Mouse (Mus musculus) 3T3-L1 (cell line): ENCODE results near the gene Pfkfb2.

Experiments used
- DNase-seq: peaks from one replicate; pipeline ENCODE4 v3.0.0-alpha.2; 2015; ENCODE audit warnings: low read depth, low spot score

Pfkfb2 gene

DNA sequence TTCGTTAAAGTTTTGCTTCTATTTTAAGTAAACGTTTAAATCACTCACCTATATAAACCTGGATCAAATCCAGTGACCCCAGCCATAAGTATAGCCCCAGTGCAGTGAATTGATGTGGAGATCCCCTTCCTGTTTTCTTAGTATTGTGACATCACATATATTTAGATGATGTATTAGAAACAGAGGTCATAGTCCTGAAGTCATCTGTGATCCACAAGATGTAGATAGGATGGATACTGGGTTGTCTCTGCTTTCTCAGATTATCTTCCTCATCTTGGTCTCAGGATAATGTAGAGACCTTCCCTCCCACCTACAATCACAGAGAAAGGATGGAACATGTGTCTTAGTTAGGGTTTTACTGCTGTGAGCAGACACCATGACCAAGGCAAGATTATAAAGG lies at the start of gene Pfkfb2:
Gene Pfkfb2, minus strand, starts transcription at position 101 of the 400 bp plus-strand sequence.
- DNase-seq, result no peak

DNA sequence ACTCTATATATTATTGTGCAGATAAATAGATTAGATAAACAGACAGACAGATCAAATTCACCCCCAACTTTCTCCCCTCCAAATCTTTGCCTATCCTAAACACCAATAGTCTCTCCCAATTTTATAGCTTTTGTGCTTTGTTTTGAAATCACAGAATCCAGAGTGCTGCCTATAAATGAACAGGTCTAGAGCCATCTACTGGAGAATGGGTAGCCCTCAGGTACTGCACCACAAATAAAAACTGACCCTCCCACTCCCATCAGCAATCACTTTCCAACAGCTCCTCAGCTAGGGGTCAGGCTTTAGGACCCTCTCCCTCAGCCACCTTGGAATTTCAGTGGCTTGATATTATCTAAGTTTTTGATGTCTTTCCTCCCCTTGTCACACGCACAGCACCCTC lies 47.6 kb upstream of the Pfkfb2 start:
- DNase-seq, result peak; percentile 27

GRCm38 (mm10) chr1:130775691-130776331 lies 46.8 kb upstream of the Pfkfb2 start:
- DNase-seq, result no peak

GRCm38 (mm10) chr1:130775234-130775633 lies 46.2 kb upstream of the Pfkfb2 start:
- no peak for DNase-seq

- peak; percentile 9 for DNase-seq
Observed at GRCm38 (mm10) chr1:130770981-130771494, 42.0 kb upstream of the Pfkfb2 start.

- no peak for DNase-seq
Observed at GRCm38 (mm10) chr1:130770487-130770886, 41.4 kb upstream of the Pfkfb2 start.

DNA sequence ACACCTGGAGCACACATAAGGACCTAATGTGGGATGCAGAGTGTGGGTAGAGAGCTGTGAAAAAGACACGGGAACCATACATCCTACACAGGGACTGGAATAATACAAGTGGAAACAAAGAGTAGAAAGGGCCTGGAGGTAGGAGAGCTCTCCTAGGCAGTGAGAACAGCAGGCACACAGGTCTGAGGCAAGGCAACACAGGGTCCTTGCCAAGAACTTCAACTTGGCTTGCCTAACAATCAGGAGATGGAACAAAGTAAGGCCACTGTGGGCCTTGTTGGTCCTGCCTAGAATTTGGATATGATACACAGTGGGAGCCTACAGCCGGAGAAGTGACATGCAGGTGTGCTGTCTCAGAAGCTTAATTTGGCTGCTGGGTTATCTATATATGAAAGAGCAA lies 40.9 kb upstream of the Pfkfb2 start:
- DNase-seq, result no peak

DNA sequence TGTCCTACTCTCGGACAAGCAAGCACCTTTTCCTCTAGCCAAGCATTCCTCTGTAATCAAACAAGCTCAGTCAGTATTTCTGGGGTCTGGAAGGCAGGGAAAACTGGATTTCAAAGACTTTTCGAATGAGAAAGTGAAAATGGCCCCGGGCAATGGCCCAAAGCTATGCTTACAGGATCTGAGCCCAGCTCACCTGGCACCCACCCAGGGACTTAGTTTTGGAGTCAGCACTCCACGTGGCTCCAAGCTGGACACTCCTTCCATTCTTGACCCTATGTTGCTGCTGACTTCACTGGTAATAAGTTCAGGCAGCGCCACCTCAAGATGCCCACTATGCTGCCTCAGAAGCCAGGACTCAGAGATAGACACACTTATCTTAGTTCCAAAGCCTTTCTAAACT lies 38.0 kb upstream of the Pfkfb2 start:
- DNase-seq, result peak; percentile 30

- DNase-seq, result no peak
Observed at GRCm38 (mm10) chr1:130764027-130764461, 35.0 kb upstream of the Pfkfb2 start.

GRCm38 (mm10) chr1:130762045-130762760 lies 33.1 kb upstream of the Pfkfb2 start:
- DNase-seq, result no peak

- DNase-seq, result no peak
Observed at GRCm38 (mm10) chr1:130761597-130761996, 32.5 kb upstream of the Pfkfb2 start.

DNA sequence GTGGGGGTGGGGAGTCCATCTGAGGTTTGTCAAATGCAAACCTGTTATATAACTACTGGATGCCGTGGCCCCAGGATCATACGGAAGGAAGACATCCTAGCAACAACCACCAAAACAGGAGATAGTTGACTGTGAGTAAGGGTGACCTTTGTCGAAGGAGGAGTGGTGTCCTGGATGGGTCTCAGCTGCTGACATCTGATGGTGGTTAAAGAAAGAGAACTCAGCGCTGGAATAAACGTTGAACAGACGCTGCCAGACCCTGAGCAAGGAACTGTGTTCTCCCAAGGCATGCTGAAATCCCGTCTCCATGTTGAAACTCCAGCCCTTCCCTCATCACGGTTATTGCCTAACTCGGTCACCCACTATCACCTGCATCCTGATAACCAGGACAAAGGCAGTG lies 30.6 kb upstream of the Pfkfb2 start:
- DNase-seq, result no peak

GRCm38 (mm10) chr1:130746819-130747218 lies 17.8 kb upstream of the Pfkfb2 start:
- DNase-seq, result no peak

- no peak for DNase-seq
Observed at GRCm38 (mm10) chr1:130745591-130745990, 16.5 kb upstream of the Pfkfb2 start.

- no peak for DNase-seq
Observed at GRCm38 (mm10) chr1:130744961-130745360, 15.9 kb upstream of the Pfkfb2 start.

- DNase-seq, result no peak
Observed at GRCm38 (mm10) chr1:130744217-130744616, 15.2 kb upstream of the Pfkfb2 start.

DNA sequence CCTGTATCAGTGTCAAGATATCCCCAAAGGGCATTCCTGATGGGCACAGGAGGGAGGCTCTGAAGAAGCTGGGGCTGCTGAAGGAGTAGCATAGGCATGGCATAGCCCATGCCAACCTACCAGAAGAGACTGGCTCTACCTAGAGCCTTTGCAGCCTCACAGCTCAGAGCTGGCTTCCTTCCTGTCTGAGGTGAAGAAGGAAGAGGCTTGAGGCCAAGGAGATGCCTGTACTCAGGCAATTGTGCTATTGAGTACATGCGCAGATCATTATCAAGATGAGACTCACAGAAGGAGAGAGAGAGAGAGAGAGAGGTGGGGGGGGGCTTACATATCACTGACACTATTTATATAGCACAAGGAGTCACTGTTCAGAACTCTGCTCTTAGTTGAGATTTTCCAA lies 14.7 kb upstream of the Pfkfb2 start:
- DNase-seq, result no peak

DNA sequence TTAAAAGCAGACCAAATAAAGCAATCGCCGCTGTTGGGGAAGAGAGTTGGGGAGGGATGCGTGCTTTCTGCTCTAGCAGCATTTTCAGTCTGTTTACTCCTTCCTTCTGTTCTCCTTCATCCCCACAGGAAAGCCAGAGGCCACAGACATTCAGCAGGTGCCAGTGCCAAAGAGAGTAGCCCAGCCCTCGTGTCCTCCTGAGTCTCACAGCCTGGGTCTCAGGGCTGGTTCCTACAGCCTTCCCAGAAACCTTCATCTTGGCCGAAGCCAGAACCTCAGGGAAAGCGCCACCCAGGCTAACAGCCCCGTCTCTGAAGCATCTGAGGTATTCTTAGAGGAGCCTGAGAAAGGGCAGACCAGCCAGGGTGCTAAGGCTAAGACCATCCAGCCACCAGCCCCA lies 13.1 kb upstream of the Pfkfb2 start:
- DNase-seq, result no peak

DNA sequence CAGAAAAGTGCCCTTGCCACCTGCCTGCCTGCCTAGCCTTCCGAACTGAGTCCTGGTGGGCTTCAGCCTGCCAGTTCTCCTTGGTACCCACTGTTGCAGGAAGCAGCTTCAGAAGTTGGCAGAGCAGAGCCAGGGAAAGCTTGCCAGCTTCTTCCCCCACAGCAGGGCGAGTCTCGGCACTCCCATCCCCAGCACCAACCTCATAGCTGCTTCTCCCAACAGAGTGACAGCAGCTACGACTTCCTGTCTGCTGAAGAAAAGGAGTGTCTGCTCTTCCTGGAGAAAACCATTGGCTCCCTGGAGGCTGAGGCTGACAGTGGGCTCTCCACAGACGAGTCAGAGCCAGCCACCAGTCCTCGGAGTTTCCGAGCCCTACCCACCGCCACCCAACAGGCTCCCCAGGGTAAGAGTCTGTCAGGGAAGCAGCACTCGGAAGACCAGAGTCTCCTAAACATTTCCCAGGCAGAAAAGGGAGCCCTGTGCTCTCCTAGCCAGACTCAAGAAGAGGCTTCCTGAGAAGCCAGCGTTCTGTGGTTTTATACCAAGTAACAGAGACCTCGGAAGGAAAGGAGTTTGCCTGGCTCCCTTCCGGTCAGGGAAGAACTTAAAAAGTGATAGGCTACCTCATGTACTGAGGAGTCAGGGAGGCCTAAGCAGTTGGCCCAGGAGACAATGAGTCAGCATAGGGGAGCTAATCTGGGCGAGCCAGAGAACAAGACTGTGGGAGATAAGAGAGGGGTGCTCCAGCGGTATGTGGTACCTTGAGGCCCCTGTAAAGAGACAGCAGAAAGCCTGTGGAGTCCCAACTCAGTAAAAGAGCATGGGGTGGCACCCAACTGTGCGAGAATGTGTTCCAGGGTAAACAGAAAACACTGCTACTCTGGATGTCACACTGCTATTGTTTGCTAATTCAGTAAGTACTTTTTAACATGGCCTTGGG lies 12.0 kb upstream of the Pfkfb2 start:
- peak; percentile 57 for DNase-seq

- peak; percentile 21 for DNase-seq
Observed at GRCm38 (mm10) chr1:130740227-130740648, 11.2 kb upstream of the Pfkfb2 start.

- DNase-seq, result no peak
Observed at GRCm38 (mm10) chr1:130739636-130740035, 10.6 kb upstream of the Pfkfb2 start.

GRCm38 (mm10) chr1:130738551-130739106 lies 9.6 kb upstream of the Pfkfb2 start:
- no peak for DNase-seq
